Mouse (Mus musculus): Measurements from ENCODE around the gene A430078G23Rik. TPM values are rescaled to one million over a fixed set of nuclear protein-coding genes. Genes with fewer than 3 reads are reported as not detected.
A peak's percentile ranks its signal among the peaks of the same experiment; 100 is the strongest.
"Not testable (repeated sequence)": the region's sequence is repeated elsewhere in the genome, so short reads cannot be mapped to it uniquely, and the experiment has no call there.

The A430078G23Rik gene
- total and polyA plus RNA-seq, 3 experiments = 2.8 to 3.8 TPM; not detected in 1

- peaks cover 0 to 2% of the 10 kb centered on the region in 2 experiments; a peak in 1 of 4 replicates for H3K36me3 ChIP-seq (ENCODE audit: control insufficient read depth in 1 of 2, insufficient read depth in 2 of 2, low read length in 2 of 2)
- H3K9ac ChIP-seq (ENCODE audit: control insufficient read depth, low read depth, low read length, poor library complexity, severe bottlenecking) = no peak overlapping the region; the same call in 1 of the 2 replicates
- no peak overlapping the region for H3K27ac ChIP-seq (ENCODE audit: control insufficient read depth, low read depth, low read length)
- TF ChIP-seq E2F4 (IDR thresholded peaks at IDR 0.05; ENCODE audit: borderline replicate concordance, low read depth, low read length) = no peak
- no peak for TF ChIP-seq NELFE (IDR thresholded peaks at IDR 0.05; ENCODE audit: low read depth, low read length)
- 0 out of 2 replicates have a peak, but pooled peaks have one; percentile 26 for TF ChIP-seq ZC3H11A (IDR thresholded peaks at IDR 0.05; ENCODE audit: low read depth, low read length)
- no peak for TF ChIP-seq MAX (IDR thresholded peaks at IDR 0.05; ENCODE audit: low read length)
- peak; percentile 84 to 95 (median 92) for TF ChIP-seq CTCF (IDR thresholded peaks at IDR 0.05 in 2 of 3, conservative IDR thresholded peaks at IDR 0.05 in 1 of 3; ENCODE audit: control insufficient read depth in 1 of 3, insufficient read depth in 1 of 3, low read depth in 2 of 3, low read length in 3 of 3, poor library complexity in 1 of 3, severe bottlenecking in 1 of 3)
- TF ChIP-seq RAD21 (IDR thresholded peaks at IDR 0.05; ENCODE audit: low read depth, low read length) = peak; percentile 64
- TF ChIP-seq ZMIZ1 (IDR thresholded peaks at IDR 0.05; ENCODE audit: low read depth, low read length) = no peak
- TF ChIP-seq POLR2AphosphoS5 (IDR thresholded peaks at IDR 0.05; ENCODE audit: borderline replicate concordance, low read depth, low read length) = no peak
- TF ChIP-seq BHLHE40 (IDR thresholded peaks at IDR 0.05; ENCODE audit: borderline replicate concordance, low read depth, low read length) = no peak
- no peak for TF ChIP-seq POLR2AphosphoS2 (IDR thresholded peaks at IDR 0.05; ENCODE audit: low read length)
- peak; percentile 73 for TF ChIP-seq SMC3 (IDR thresholded peaks at IDR 0.05; ENCODE audit: low read depth, low read length)
- TF ChIP-seq USF2 (IDR thresholded peaks at IDR 0.05; ENCODE audit: borderline replicate concordance in 1 of 2, insufficient read depth in 1 of 2, low read depth in 1 of 2, low read length in 2 of 2) = no peak
- TF ChIP-seq MYC (IDR thresholded peaks at IDR 0.05; ENCODE audit: low read depth, low read length) = no peak
- TF ChIP-seq ZKSCAN1 (IDR thresholded peaks at IDR 0.05; ENCODE audit: low read depth, low read length) = no peak
- TF ChIP-seq MYB (IDR thresholded peaks at IDR 0.05; ENCODE audit: low read depth, low read length) = no peak
- no peak for TF ChIP-seq CHD2 (IDR thresholded peaks at IDR 0.05; ENCODE audit: low read length)
- no peak for TF ChIP-seq ZNF384 (IDR thresholded peaks at IDR 0.05; ENCODE audit: low read depth, low read length)
- TF ChIP-seq ETS1 (IDR thresholded peaks at IDR 0.05; ENCODE audit: low read depth, low read length) = no peak
- TF ChIP-seq RCOR1 (IDR thresholded peaks at IDR 0.05; ENCODE audit: low read depth, low read length) = no peak
- no peak for TF ChIP-seq TAL1 (IDR thresholded peaks at IDR 0.05; ENCODE audit: low read length)
- TF ChIP-seq SIN3A (IDR thresholded peaks at IDR 0.05; ENCODE audit: low read length) = peak; percentile 34; the same call in 1 of the 2 replicates
- TF ChIP-seq JUND (IDR thresholded peaks at IDR 0.05; ENCODE audit: low read depth, low read length) = no peak
- TF ChIP-seq HCFC1 (IDR thresholded peaks at IDR 0.05; ENCODE audit: low read depth, low read length) = 0 out of 2 replicates have a peak, but pooled peaks have one; percentile 18
- 0 out of 2 replicates have a peak, but pooled peaks have one; percentile 21 for TF ChIP-seq CHD1 (IDR thresholded peaks at IDR 0.05; ENCODE audit: low read depth, low read length)
- TF ChIP-seq GABPA (IDR thresholded peaks at IDR 0.05; ENCODE audit: low read depth, low read length) = no peak
- H3K27me3 ChIP-seq (ENCODE audit: control insufficient read depth in 1 of 2, insufficient read depth in 2 of 2, low read length in 2 of 2) = no peaks in the 10 kb centered on the region
- no peaks in the 10 kb centered on the region for H3K4me1 ChIP-seq (ENCODE audit: control insufficient read depth in 1 of 2, insufficient read depth in 2 of 2, low read length in 2 of 2)
- DNase-seq (ENCODE audit: low read depth, low spot score) = peak; percentile 86
- no peaks in the 10 kb centered on the region for H3K9me3 ChIP-seq (replicated peaks; ENCODE audit: insufficient read depth, low read length)
- H3K4me3 ChIP-seq (ENCODE audit: control insufficient read depth in 1 of 2, insufficient read depth in 1 of 2, low read depth in 2 of 2, low read length in 2 of 2) = peak overlapping the region; percentile 51 to 99; a peak in 3 of 4 replicates
- H3K79me2 ChIP-seq (ENCODE audit: control insufficient read depth, insufficient read depth, low read length, poor library complexity) = no peaks in the 10 kb centered on the region; the same call in 1 of the 2 replicates
These were observed 16.3 kb upstream of the A430078G23Rik start for GRCm38 (mm10) chr8:3336658-3337524.

DNA sequence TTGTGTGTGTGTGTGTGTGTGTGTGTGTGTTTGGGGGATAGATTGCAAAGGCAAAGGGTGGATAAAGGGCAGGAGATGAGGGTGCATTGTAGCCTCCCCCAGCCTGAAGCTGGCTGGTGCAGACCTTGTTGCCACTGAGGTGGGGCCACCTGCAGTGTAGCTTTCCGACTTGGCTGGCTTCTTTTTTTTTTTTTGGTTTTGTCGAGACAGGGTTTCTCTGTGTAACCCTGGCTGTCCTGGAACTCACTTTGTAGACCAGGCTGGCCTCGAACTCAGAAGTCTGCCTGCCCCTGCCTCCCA is 15.7 kb upstream of the A430078G23Rik start:
- peak overlapping the region; percentile 66 for H3K9ac ChIP-seq (ENCODE audit: control insufficient read depth, low read depth, low read length, poor library complexity, severe bottlenecking)
- peak overlapping the region; percentile 51 to 99 for H3K4me3 ChIP-seq (ENCODE audit: control insufficient read depth in 1 of 2, insufficient read depth in 1 of 2, low read depth in 2 of 2, low read length in 2 of 2)
- not testable (repeated sequence) for H3K27me3 ChIP-seq (ENCODE audit: control insufficient read depth in 1 of 2, insufficient read depth in 2 of 2, low read length in 2 of 2); H3K4me1 ChIP-seq (ENCODE audit: control insufficient read depth in 1 of 2, insufficient read depth in 2 of 2, low read length in 2 of 2); H3K79me2 ChIP-seq (ENCODE audit: control insufficient read depth, insufficient read depth, low read length, poor library complexity); H3K27ac ChIP-seq (ENCODE audit: control insufficient read depth, low read depth, low read length); DNase-seq (ENCODE audit: low read depth, low spot score); H3K36me3 ChIP-seq (ENCODE audit: control insufficient read depth in 1 of 2, insufficient read depth in 2 of 2, low read length in 2 of 2); H3K9me3 ChIP-seq (replicated peaks; ENCODE audit: insufficient read depth, low read length)
